Mouse (Mus musculus) brain, embryonic 14.5 days (tissue): ENCODE measurements around the gene Srek1. TPM values are rescaled to one million over a fixed set of nuclear protein-coding genes. Genes with fewer than 3 reads are reported as not detected.

Experiments
- DNase-seq: peaks from one replicate; pipeline ENCODE4 v3.0.0-alpha.2; 2011; ENCODE audit warnings: low read depth
- CTCF ChIP-seq: fragments of 200-500 bp; IDR thresholded peaks from 2 replicates; pipeline ENCODE4 v1.5.1; 2012; ENCODE audit warnings: inconsistent platforms, mild to moderate bottlenecking, moderate library complexity, borderline replicate concordance; ENCODE audit not compliant: insufficient read depth, insufficient read length; ENCODE audit errors: extremely low read depth
- POLR2A ChIP-seq: fragments of 200-500 bp; IDR thresholded peaks from 2 replicates; pipeline ENCODE4 v1.6.1; 2012; ENCODE audit warnings: mild to moderate bottlenecking, inconsistent platforms, borderline replicate concordance; ENCODE audit not compliant: poor library complexity, insufficient read depth, insufficient read length, severe bottlenecking; ENCODE audit errors: extremely low read depth
- polyA plus RNA-seq: library from polyadenylated mRNA; depleted of rRNA; stranded (reverse); fragments of >200 nt; gene quantifications from 2 replicates; pipeline ENCODE4 v1.2.3, GENCODE M21; 2012; rRNA removed

Gene Srek1
- polyA plus RNA-seq, 1 experiment: 71.9 TPM

- DNase-seq: no peak
- TF ChIP-seq POLR2A: no peak
- no peak for TF ChIP-seq CTCF
These were observed 68.9 kb downstream of the Srek1 start for GRCm38 (mm10) chr13:103705436-103705978.

- TF ChIP-seq CTCF (no peak), POLR2A (no peak)
These were observed 70.6 kb downstream of the Srek1 start for GRCm38 (mm10) chr13:103703833-103704232.

GRCm38 (mm10) chr13:103703386-103703785 is 71.0 kb downstream of the Srek1 start:
- TF ChIP-seq CTCF (peak; percentile 96), POLR2A (no peak)
- DNase-seq: peak; percentile 94

More at GRCm38 (mm10) chr13:103703833-103704232, 70.6 kb downstream of the Srek1 start:
- no peak for DNase-seq

GRCm38 (mm10) chr13:103702266-103702665 is 72.1 kb downstream of the Srek1 start:
- TF ChIP-seq CTCF (no peak), POLR2A (no peak)
- DNase-seq: no peak

DNA sequence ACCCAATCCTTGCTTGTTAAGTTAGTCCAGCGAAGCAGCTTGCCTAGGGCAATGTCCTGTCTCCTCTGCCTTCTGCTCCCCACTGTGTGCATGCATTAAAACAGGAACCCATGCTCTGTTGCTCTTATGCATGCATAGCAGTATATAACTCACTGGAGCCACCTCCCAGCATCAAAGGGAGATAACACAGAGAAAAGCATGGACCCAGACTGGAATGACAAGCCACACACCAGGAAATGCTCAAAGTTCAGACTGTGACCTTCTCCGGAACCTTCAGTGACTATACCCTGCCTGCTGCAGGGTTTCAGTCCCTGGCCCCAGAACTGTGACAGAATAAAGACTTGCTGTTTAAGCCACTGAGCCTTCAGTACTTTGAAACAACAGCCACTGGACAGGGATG is 73.7 kb downstream of the Srek1 start:
- TF ChIP-seq POLR2A: no peak
- no peak for TF ChIP-seq CTCF
- DNase-seq: no peak

DNA sequence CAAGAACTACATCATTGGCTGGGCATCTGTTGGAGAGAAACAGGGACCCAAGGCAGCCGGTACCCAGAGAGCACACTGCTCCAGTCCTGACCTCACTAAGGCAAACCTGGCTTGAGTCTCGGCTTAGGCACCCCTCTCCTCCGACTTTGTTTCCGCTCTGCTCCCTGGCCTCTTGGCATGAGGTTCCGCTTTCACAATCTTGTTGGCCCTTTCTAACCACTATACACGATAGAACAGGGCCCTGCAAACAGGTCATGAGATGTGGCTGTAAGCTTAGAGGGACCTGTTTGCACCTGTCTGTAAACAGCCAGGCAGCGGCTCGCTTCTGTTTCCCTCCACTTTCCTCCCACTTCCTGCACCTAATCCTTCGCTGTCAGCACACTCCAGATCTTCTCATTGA is 76.4 kb downstream of the Srek1 start:
- no peak for TF ChIP-seq CTCF
- DNase-seq: no peak

GRCm38 (mm10) chr13:103696164-103696563 is 78.2 kb downstream of the Srek1 start:
- DNase-seq: peak; percentile 43
- TF ChIP-seq CTCF (peak; percentile 78), POLR2A (no peak)

GRCm38 (mm10) chr13:103695456-103695855 is 79.0 kb downstream of the Srek1 start:
- TF ChIP-seq CTCF (no peak), POLR2A (no peak)
- DNase-seq: no peak

Other genes starting within 250 kb of the Srek1 start
- 23.7 and 31.1 TPM in 2 replicates for gene Erbin, start 145.9 kb upstream of the Srek1 start, polyA plus RNA-seq